Mouse (Mus musculus): ENCODE results near the gene Sumo1.
"Not testable (repeated sequence)": the region's sequence is repeated elsewhere in the genome, so short reads cannot be mapped to it uniquely, and the experiment has no call there.

The Sumo1 gene

GRCm38 (mm10) chr1:59670641-59671168 is at the start of gene Sumo1:
Sumo1 (minus strand) TSS chr1:59670834.
- DNase-seq (ENCODE audit: low read depth, low spot score), result peak; percentile 96

DNA sequence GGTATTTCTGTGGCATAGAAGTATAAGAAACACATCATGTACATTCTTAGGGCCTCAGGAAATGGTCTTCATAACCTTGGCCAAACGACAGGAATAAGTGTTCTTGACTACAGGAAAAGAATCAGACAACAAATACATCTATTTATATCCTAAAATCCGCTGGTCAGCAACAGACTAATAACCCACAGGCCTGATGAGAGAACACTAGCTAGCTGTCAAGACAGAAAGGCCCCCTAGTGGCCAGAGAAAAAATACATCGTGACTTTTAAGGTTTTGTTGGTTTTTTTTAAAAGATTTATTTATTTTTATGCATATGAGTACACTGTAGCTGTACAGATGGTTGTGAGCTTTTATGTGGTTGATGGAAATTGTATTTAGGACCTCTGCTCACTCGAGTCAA is 49.3 kb upstream of the Sumo1 start:
- peak; percentile 67 for DNase-seq (ENCODE audit: low read depth, low spot score)

- DNase-seq (ENCODE audit: low read depth, low spot score), result no peak
Measured at GRCm38 (mm10) chr1:59701766-59702165, 31.1 kb upstream of the Sumo1 start.

DNA sequence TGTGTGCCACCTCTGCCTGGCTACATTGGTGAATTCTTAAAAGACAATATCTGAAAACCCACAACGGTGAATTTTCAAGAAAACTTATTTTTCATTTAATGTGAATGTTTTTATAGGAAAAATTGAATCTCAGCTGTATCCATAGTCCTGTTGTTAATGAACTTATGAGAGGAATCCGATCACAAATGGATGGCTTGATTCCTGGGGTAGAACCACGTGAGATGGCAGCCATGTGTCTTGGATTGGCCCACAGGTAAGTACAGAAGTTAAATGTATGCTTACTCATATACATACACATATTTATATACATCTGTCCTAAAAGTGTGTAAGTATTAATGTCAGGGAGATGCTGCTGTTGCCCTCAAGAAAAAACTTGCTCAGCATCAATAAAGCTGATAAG is 27.6 kb upstream of the Sumo1 start:
- DNase-seq (ENCODE audit: low read depth, low spot score), result no peak

DNA sequence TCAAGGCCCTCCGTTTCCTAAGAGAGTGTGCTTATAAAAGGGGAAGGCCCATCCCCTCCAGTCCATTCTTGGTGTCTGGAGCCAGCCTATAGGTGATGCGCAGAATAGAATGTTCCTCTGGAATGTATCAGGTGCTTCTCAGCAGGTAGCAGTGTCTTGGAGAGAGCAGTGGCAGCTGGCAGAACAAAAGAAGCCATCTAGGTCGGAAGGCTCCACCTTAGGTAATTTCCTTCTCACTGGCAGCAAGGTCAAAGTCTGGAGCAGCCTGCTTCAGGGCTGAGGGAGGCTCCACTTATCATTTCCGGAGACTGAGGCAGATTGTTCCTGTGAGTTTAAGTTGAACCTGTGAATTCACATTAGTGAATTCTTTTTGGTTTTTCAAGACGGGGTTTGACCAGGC is 27.1 kb upstream of the Sumo1 start:
- peak; percentile 97 for DNase-seq (ENCODE audit: low read depth, low spot score)

DNA sequence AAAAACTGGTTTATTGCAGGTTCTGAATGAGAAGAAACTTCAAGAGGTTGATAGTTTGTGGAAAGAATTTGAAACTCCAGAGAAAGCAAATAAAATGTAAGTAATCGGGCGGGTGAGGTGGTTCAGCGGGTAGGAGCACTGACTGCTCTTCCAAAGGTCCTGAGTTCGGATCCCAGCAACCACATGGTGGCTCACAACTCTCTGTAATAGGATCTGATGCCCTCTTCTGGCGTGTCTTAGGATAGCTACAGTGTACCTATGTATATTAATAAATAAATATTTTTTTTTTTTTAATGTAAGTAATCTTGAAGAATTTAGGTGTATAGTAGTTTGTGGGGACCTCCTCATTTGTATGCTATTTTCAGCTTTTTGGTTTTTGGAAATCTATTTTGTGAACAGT is 19.8 kb upstream of the Sumo1 start:
- no peak for DNase-seq (ENCODE audit: low read depth, low spot score)

GRCm38 (mm10) chr1:59687493-59687892 is 16.9 kb upstream of the Sumo1 start:
- peak; percentile 68 for DNase-seq (ENCODE audit: low read depth, low spot score)

GRCm38 (mm10) chr1:59684819-59685755 is 14.5 kb upstream of the Sumo1 start, which contains the start of gene Nop58:
Nop58 (plus strand) TSS chr1:59684971.
- DNase-seq (ENCODE audit: low read depth, low spot score), result peak; percentile 97

GRCm38 (mm10) chr1:59683926-59684818 is 13.5 kb upstream of the Sumo1 start:
- DNase-seq (ENCODE audit: low read depth, low spot score), result no peak

DNA sequence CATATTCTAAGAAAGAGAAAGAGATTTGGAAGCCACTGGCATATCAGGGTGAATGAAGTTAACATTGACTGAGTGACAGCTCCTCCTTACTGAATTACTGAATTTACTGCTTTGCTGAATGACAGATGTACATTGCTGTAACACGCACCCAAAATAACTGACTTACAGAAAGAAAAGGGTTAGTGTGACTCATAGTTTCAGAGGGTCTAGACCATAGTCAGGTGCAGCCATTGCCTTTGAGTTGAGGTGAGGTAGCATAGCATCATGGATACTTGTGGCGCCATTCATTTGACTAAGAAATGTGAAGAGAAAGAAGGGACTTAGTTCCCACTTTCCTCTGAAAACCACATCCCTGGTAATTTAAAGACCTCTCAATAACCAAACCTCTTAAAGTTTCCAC is 3.0 kb upstream of the Sumo1 start:
- no peak for DNase-seq (ENCODE audit: low read depth, low spot score)

- peak; percentile 46 for DNase-seq (ENCODE audit: low read depth, low spot score)
Measured at GRCm38 (mm10) chr1:59669962-59670630, 538 bp downstream of the Sumo1 start.

GRCm38 (mm10) chr1:59668871-59669270 is 1.8 kb downstream of the Sumo1 start:
- DNase-seq (ENCODE audit: low read depth, low spot score), result no peak

- DNase-seq (ENCODE audit: low read depth, low spot score), result peak; percentile 75
Measured at GRCm38 (mm10) chr1:59663456-59664135, 7.0 kb downstream of the Sumo1 start.

DNA sequence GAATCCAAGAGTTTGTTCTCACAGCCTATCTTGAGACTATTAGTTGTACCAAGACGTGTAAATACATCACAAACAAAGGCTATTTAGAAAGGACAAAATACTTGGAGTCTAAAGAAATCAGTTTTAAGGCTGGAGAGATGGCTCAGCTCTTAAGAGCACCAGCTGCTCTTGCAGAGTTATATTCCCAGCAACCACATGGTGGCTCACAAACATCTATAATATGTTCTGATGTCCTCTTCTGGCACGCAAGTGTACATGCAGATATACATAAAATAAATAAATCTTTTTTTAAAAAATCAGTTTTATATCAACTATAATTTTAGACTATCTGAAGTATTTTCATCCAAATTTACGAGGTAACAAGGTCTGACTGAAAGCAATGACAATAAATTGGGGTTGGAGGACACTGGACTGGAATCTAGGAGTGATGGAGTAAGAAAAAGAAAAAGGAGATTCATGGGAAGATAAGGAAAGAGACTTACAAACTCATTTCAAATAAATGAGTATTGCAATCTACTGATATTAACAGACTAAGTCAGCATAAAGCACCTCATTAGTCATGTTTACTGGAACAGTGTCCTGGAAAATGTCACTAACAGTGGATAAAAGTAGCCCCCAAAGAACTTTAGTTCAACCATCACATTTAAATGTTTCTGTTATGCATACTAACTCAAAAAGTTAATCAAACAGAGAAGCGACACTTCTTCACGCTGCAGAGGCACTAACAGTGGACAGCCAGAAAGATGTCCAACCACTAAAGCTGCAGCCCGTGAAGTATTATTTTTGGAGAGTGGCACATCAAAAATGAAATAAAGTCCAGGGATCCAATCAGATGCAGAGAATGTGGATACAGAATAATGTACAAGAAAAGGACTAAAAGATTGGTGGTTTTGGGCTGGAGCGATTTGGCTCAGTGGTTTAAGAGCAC is 14.1 kb downstream of the Sumo1 start:
- no peak for DNase-seq (ENCODE audit: low read depth, low spot score)

DNA sequence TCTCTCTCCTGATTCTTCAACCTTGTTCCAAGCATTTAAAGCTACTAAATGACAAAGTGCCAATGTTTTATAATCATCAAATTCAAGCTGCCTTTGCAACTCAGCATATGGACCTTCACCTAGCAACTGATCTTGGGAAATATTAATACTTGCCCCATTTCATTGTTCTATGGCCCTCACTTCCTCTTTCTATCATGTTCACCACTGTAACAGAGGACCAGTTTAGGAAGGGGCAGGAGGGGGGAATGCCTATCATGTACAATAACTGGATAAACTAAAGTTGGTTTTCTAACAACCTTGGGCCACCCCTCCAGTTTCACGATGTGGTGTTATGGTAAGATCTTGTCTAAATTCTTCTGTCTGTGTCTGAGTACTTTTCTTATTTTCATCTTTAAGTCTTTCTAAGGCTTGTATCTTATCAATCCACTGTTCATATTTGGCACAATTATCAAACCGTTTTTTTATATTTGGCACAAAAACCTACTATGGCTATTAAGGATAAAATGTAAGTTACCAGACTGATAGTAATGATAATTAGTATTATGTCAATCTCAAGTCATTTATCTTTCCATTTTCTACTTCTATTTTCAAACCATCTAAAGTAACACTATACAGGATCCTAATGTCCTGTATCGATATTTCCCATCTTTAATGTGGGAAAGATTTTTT is 17.3 kb downstream of the Sumo1 start:
- DNase-seq (ENCODE audit: low read depth, low spot score), result no peak

GRCm38 (mm10) chr1:59651201-59651819 is 19.3 kb downstream of the Sumo1 start:
- no peak for DNase-seq (ENCODE audit: low read depth, low spot score)

DNA sequence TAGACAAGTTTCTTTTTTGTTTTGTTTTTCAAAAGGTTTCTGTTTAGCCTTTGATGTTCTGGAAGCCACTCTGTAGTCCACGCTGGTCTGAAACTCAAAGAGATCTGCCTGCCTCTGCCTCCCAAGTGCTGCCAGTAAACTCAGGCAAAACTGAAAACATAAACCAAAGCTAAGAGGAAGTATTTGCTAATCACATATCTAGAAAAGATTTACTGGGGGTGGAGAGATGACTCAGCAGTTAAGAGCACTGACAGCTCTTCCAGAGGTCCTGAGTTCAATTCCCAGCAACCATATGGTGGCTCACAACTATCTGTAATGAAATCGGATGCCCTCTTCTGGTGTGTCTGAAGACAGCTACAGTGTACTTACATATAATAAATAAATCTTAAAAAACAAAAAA is 24.1 kb downstream of the Sumo1 start:
- DNase-seq (ENCODE audit: low read depth, low spot score), result not testable (repeated sequence)

DNA sequence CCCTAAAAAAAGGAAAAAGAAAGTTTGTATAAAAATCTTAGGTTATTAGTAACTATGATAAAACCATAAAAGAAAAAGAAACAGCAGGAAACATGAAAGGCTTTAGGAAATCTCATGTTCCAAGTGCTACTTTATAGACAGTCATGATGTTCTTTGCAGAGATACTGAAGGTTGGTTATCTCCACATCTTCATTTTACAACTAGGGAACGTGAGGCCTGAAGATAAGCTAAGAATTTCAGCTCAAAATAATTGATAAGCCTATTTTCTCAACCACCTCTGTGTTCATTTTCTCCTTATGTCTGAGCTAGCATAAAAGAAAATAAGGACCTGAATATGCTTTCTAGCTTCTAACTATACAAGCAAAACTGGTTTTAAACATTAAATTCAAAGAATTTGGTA is 28.1 kb downstream of the Sumo1 start:
- no peak for DNase-seq (ENCODE audit: low read depth, low spot score)

- DNase-seq (ENCODE audit: low read depth, low spot score), result peak; percentile 72
Measured at GRCm38 (mm10) chr1:59638371-59638770, 32.3 kb downstream of the Sumo1 start.

All from ZHBTc4 (cell line).